Mouse (Mus musculus): ENCODE measurements at regions not wholly inside any gene's neighbourhood (a gene's known extent, or its start where the extent isn't known, plus 50 kb on each side); places are given as distances from the start of the nearest gene placed in this dataset.

GRCm38 (mm10) chr2:137977767-137978166, 278.6 kb upstream of the Btbd3 start:
- Histone ChIP-seq H3K9me3 (ENCODE audit: control insufficient read depth, insufficient read depth, low read depth, low read length) (no peaks in the 10 kb centered on the region), H3K4me1 (ENCODE audit: control insufficient read depth in 2 of 2, insufficient read depth in 2 of 2, low read length in 2 of 2, poor library complexity in 1 of 2) (no peaks in the 10 kb centered on the region), H3K36me3 (ENCODE audit: control insufficient read depth, insufficient read depth, low read length, poor library complexity, severe bottlenecking) (no peaks in the 10 kb centered on the region), H3K4me3 (ENCODE audit: insufficient read depth in 1 of 2, low read depth in 1 of 2, low read length in 2 of 2, poor library complexity in 1 of 2, severe bottlenecking in 1 of 2) (no peak overlapping the region), H3K27ac (ENCODE audit: insufficient read depth, low read depth, low read length, poor library complexity, severe bottlenecking) (no peak overlapping the region), H3K9ac (ENCODE audit: insufficient read depth, low read depth, low read length, poor library complexity, severe bottlenecking) (no peak overlapping the region)
- in situ Hi-C loops (cut with MboI; ENCODE audit: low sequenced_read_pairs in 2 of 2, unreplicated experiment in 2 of 2): no loop called here
- no peak for DNase-seq (ENCODE audit: low read depth, low spot score)
- no peak for TF ChIP-seq HCFC1 (IDR thresholded peaks at IDR 0.05; ENCODE audit: borderline replicate concordance, insufficient read depth, low read length)
- TF ChIP-seq ZNF384 (IDR thresholded peaks at IDR 0.05; ENCODE audit: low read depth, low read length): 0 out of 2 replicates have a peak, but pooled peaks have one; percentile 27

GRCm38 (mm10) chr2:137974651-137975050, 281.7 kb upstream of the Btbd3 start:
- Histone ChIP-seq H3K9ac (ENCODE audit: insufficient read depth, low read depth, low read length, poor library complexity, severe bottlenecking) (no peak overlapping the region), H3K9me3 (ENCODE audit: control insufficient read depth, insufficient read depth, low read depth, low read length) (no peaks in the 10 kb centered on the region), H3K4me3 (ENCODE audit: insufficient read depth in 1 of 2, low read depth in 1 of 2, low read length in 2 of 2, poor library complexity in 1 of 2, severe bottlenecking in 1 of 2) (no peak overlapping the region), H3K4me1 (ENCODE audit: control insufficient read depth in 2 of 2, insufficient read depth in 2 of 2, low read length in 2 of 2, poor library complexity in 1 of 2) (no peaks in the 10 kb centered on the region), H3K27ac (ENCODE audit: insufficient read depth, low read depth, low read length, poor library complexity, severe bottlenecking) (no peak overlapping the region), H3K36me3 (ENCODE audit: control insufficient read depth, insufficient read depth, low read length, poor library complexity, severe bottlenecking) (no peaks in the 10 kb centered on the region)
- in situ Hi-C loops (cut with MboI; ENCODE audit: low sequenced_read_pairs in 2 of 2, unreplicated experiment in 2 of 2): no loop called here
- TF ChIP-seq MAFK (IDR thresholded peaks at IDR 0.05; ENCODE audit: insufficient read depth, low read depth, low read length): no peak
- TF ChIP-seq ZC3H11A (IDR thresholded peaks at IDR 0.05; ENCODE audit: borderline replicate concordance, low read depth, low read length): no peak
- no peak for TF ChIP-seq ZNF384 (IDR thresholded peaks at IDR 0.05; ENCODE audit: low read depth, low read length)
- TF ChIP-seq HCFC1 (IDR thresholded peaks at IDR 0.05; ENCODE audit: borderline replicate concordance, insufficient read depth, low read length): no peak
- no peak for TF ChIP-seq CHD2 (IDR thresholded peaks at IDR 0.05; ENCODE audit: low read depth, low read length)
- no peak for DNase-seq (ENCODE audit: low read depth, low spot score)

GRCm38 (mm10) chr2:137969156-137969555, 287.2 kb upstream of the Btbd3 start:
- no peak for DNase-seq (ENCODE audit: low read depth, low spot score)
- TF ChIP-seq HCFC1 (IDR thresholded peaks at IDR 0.05; ENCODE audit: borderline replicate concordance, insufficient read depth, low read length) (no peak), MAFK (IDR thresholded peaks at IDR 0.05; ENCODE audit: insufficient read depth, low read depth, low read length) (no peak), ZC3H11A (IDR thresholded peaks at IDR 0.05; ENCODE audit: borderline replicate concordance, low read depth, low read length) (no peak), ZNF384 (IDR thresholded peaks at IDR 0.05; ENCODE audit: low read depth, low read length) (no peak), CHD2 (IDR thresholded peaks at IDR 0.05; ENCODE audit: low read depth, low read length) (no peak)
- H3K9me3 ChIP-seq (ENCODE audit: control insufficient read depth, insufficient read depth, low read depth, low read length): no peaks in the 10 kb centered on the region
- H3K27ac ChIP-seq (ENCODE audit: insufficient read depth, low read depth, low read length, poor library complexity, severe bottlenecking): no peak overlapping the region
- in situ Hi-C loops (cut with MboI; ENCODE audit: low sequenced_read_pairs in 2 of 2, unreplicated experiment in 2 of 2): no loop called here
- H3K4me3 ChIP-seq (ENCODE audit: insufficient read depth in 1 of 2, low read depth in 1 of 2, low read length in 2 of 2, poor library complexity in 1 of 2, severe bottlenecking in 1 of 2): no peak overlapping the region
- H3K36me3 ChIP-seq (ENCODE audit: control insufficient read depth, insufficient read depth, low read length, poor library complexity, severe bottlenecking): no peaks in the 10 kb centered on the region
- H3K9ac ChIP-seq (ENCODE audit: insufficient read depth, low read depth, low read length, poor library complexity, severe bottlenecking): no peak overlapping the region
- no peaks in the 10 kb centered on the region for H3K4me1 ChIP-seq (ENCODE audit: control insufficient read depth in 2 of 2, insufficient read depth in 2 of 2, low read length in 2 of 2, poor library complexity in 1 of 2)

DNA sequence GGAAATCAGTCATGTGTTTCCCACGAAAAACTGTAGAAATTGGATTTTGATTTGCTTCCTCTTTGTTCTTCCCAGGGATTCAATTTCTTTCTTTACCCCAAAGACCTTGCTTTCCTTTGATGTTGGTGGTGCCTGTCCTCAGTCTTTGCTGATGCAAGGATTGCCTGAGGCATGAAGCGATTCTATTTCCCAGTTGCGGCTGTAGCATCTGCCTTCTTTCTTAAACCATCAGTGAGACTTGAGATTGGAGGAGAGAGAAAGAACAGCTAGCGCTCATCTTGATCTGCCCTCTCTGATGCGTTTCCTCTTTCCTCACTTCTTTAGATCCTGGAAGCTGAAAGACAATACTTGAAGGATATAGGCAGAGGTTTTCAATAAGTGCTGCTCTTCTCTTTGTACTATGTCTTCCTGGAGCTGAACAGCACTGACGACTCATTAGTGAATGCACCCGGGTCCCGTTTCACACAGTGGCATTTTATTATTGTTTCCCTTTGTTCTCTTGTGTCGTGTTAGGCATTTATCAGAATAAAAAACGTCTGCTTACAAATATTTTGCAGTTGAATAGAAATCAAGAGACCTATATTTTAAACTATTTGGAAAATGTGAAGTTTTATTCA, 289.8 kb upstream of the Btbd3 start:
- H3K4me1 ChIP-seq (ENCODE audit: control insufficient read depth in 2 of 2, insufficient read depth in 2 of 2, low read length in 2 of 2, poor library complexity in 1 of 2): no peaks in the 10 kb centered on the region

DNA sequence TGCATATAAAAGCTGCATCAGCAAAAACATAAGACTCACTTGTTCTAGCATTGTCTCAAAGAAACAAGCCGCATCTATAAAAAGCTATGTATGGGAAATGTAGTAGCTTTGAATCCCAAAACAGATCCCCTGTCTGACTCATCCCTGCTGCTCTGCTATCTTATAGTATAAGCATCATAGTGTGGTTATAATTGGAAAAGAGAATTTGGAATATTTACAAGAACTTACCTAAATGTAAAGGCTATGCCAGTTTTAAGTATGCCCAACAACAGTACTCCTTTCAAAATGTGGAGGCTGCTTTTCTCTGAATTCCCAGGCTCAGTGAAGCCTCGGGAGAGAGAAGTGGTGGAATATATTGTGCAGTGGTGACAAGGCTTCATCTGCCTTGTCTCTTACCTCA, 301.5 kb upstream of the Btbd3 start:
- Histone ChIP-seq H3K9ac (ENCODE audit: insufficient read depth, low read depth, low read length, poor library complexity, severe bottlenecking) (no peak overlapping the region), H3K4me3 (ENCODE audit: insufficient read depth in 1 of 2, low read depth in 1 of 2, low read length in 2 of 2, poor library complexity in 1 of 2, severe bottlenecking in 1 of 2) (no peak overlapping the region), H3K27ac (ENCODE audit: insufficient read depth, low read depth, low read length, poor library complexity, severe bottlenecking) (no peak overlapping the region), H3K4me1 (ENCODE audit: control insufficient read depth in 2 of 2, insufficient read depth in 2 of 2, low read length in 2 of 2, poor library complexity in 1 of 2) (no peaks in the 10 kb centered on the region), H3K9me3 (ENCODE audit: control insufficient read depth, insufficient read depth, low read depth, low read length) (no peaks in the 10 kb centered on the region), H3K36me3 (ENCODE audit: control insufficient read depth, insufficient read depth, low read length, poor library complexity, severe bottlenecking) (no peaks in the 10 kb centered on the region)
- in situ Hi-C loops (cut with MboI; ENCODE audit: low sequenced_read_pairs in 2 of 2, unreplicated experiment in 2 of 2): no loop called here
- no peak for DNase-seq (ENCODE audit: low read depth, low spot score)
- no peak for TF ChIP-seq HCFC1 (IDR thresholded peaks at IDR 0.05; ENCODE audit: borderline replicate concordance, insufficient read depth, low read length)
- no peak for TF ChIP-seq ZC3H11A (IDR thresholded peaks at IDR 0.05; ENCODE audit: borderline replicate concordance, low read depth, low read length)
- TF ChIP-seq CHD2 (IDR thresholded peaks at IDR 0.05; ENCODE audit: low read depth, low read length): no peak
- no peak for TF ChIP-seq MAFK (IDR thresholded peaks at IDR 0.05; ENCODE audit: insufficient read depth, low read depth, low read length)
- TF ChIP-seq ZNF384 (IDR thresholded peaks at IDR 0.05; ENCODE audit: low read depth, low read length): no peak

More for the DNA sequence above, 289.8 kb upstream of the Btbd3 start:
- no peak overlapping the region for H3K4me3 ChIP-seq (ENCODE audit: insufficient read depth in 1 of 2, low read depth in 1 of 2, low read length in 2 of 2, poor library complexity in 1 of 2, severe bottlenecking in 1 of 2)
- H3K36me3 ChIP-seq (ENCODE audit: control insufficient read depth, insufficient read depth, low read length, poor library complexity, severe bottlenecking): no peaks in the 10 kb centered on the region
- no peaks in the 10 kb centered on the region for H3K9me3 ChIP-seq (ENCODE audit: control insufficient read depth, insufficient read depth, low read depth, low read length)
- TF ChIP-seq ZNF384 (IDR thresholded peaks at IDR 0.05; ENCODE audit: low read depth, low read length) (no peak), MAFK (IDR thresholded peaks at IDR 0.05; ENCODE audit: insufficient read depth, low read depth, low read length) (no peak), CHD2 (IDR thresholded peaks at IDR 0.05; ENCODE audit: low read depth, low read length) (no peak), ZC3H11A (IDR thresholded peaks at IDR 0.05; ENCODE audit: borderline replicate concordance, low read depth, low read length) (no peak), HCFC1 (IDR thresholded peaks at IDR 0.05; ENCODE audit: borderline replicate concordance, insufficient read depth, low read length) (no peak)
- no peak for DNase-seq (ENCODE audit: low read depth, low spot score)
- H3K9ac ChIP-seq (ENCODE audit: insufficient read depth, low read depth, low read length, poor library complexity, severe bottlenecking): no peak overlapping the region
- no peak overlapping the region for H3K27ac ChIP-seq (ENCODE audit: insufficient read depth, low read depth, low read length, poor library complexity, severe bottlenecking)
- in situ Hi-C loops (cut with MboI; ENCODE audit: low sequenced_read_pairs in 2 of 2, unreplicated experiment in 2 of 2): no loop called here

Measured in ES-E14 (cell line).